Mouse (Mus musculus): ENCODE measurements around the gene Wipi2. TPM values are rescaled to one million over a fixed set of nuclear protein-coding genes. Genes with fewer than 3 reads are reported as not detected.

Gene Wipi2
- polyA plus RNA-seq, 1 experiment from 2014 or later: 40.1 TPM

- H3K9ac ChIP-seq (replicated peaks; ENCODE audit: low read depth, low read length): no peak within 1 kb of the TSS
- H3K36me3 ChIP-seq (ENCODE audit: control insufficient read depth, insufficient read depth, low read length): no peaks in the 10 kb centered on the region
- H3K27ac ChIP-seq (ENCODE audit: low read length): no peak within 1 kb of the TSS
- no peak for ATAC-seq (ENCODE audit: insufficient number of reproducible peaks, insufficient read depth, low FRiP score, low read depth)
- 41% methylated on average over 14 of the region's 14 CpGs for WGBS
- H3K4me2 ChIP-seq (replicated peaks; ENCODE audit: low read depth, low read length): no peak within 1 kb of the TSS
- H3K27me3 ChIP-seq (ENCODE audit: control insufficient read depth, insufficient read depth, low read length): no peaks in the 10 kb centered on the region
- H3K4me3 ChIP-seq (ENCODE audit: low read depth, low read length): no peak within 1 kb of the TSS
- H3K9me3 ChIP-seq (ENCODE audit: control insufficient read depth, low read depth, low read length): no peaks in the 10 kb centered on the region
- H3K4me1 ChIP-seq (ENCODE audit: control insufficient read depth, insufficient read depth, low read length): no peaks in the 10 kb centered on the region
These were observed 64.8 kb downstream of the Wipi2 start, which contains the start of gene Slc29a4 for GRCm38 (mm10) chr5:142692248-142692647. Slc29a4 (plus strand) TSS chr5:142692512.

- H3K9me3 ChIP-seq (ENCODE audit: control insufficient read depth, low read depth, low read length): no peaks in the 10 kb centered on the region
- no peaks in the 10 kb centered on the region for H3K36me3 ChIP-seq (ENCODE audit: control insufficient read depth, insufficient read depth, low read length)
- WGBS: 66% methylated on average over 12 of the region's 12 CpGs
- no peak overlapping the region for H3K27ac ChIP-seq (ENCODE audit: low read length)
- ATAC-seq (ENCODE audit: insufficient number of reproducible peaks, insufficient read depth, low FRiP score, low read depth): no peak
- no peak overlapping the region for H3K9ac ChIP-seq (replicated peaks; ENCODE audit: low read depth, low read length)
- no peaks in the 10 kb centered on the region for H3K27me3 ChIP-seq (ENCODE audit: control insufficient read depth, insufficient read depth, low read length)
- no peaks in the 10 kb centered on the region for H3K4me1 ChIP-seq (ENCODE audit: control insufficient read depth, insufficient read depth, low read length)
- H3K4me3 ChIP-seq (ENCODE audit: low read depth, low read length): no peak overlapping the region
- H3K4me2 ChIP-seq (replicated peaks; ENCODE audit: low read depth, low read length): no peak overlapping the region
These were observed 65.7 kb downstream of the Wipi2 start for GRCm38 (mm10) chr5:142692971-142693737.

- Histone ChIP-seq H3K4me2 (replicated peaks; ENCODE audit: low read depth, low read length) (no peak overlapping the region), H3K4me3 (ENCODE audit: low read depth, low read length) (no peak overlapping the region), H3K9me3 (ENCODE audit: control insufficient read depth, low read depth, low read length) (no peaks in the 10 kb centered on the region), H3K4me1 (ENCODE audit: control insufficient read depth, insufficient read depth, low read length) (no peaks in the 10 kb centered on the region), H3K27me3 (ENCODE audit: control insufficient read depth, insufficient read depth, low read length) (no peaks in the 10 kb centered on the region), H3K36me3 (ENCODE audit: control insufficient read depth, insufficient read depth, low read length) (no peaks in the 10 kb centered on the region), H3K27ac (ENCODE audit: low read length) (no peak overlapping the region), H3K9ac (replicated peaks; ENCODE audit: low read depth, low read length) (no peak overlapping the region)
- no peak for ATAC-seq (ENCODE audit: insufficient number of reproducible peaks, insufficient read depth, low FRiP score, low read depth)
- WGBS: 45% methylated on average over 8 of the region's 8 CpGs
These were observed 66.4 kb downstream of the Wipi2 start for GRCm38 (mm10) chr5:142693738-142694430.

GRCm38 (mm10) chr5:142694627-142695340, 67.3 kb downstream of the Wipi2 start:
- 11% methylated on average over 12 of the region's 12 CpGs for WGBS
- H3K4me3 ChIP-seq (ENCODE audit: low read depth, low read length): no peak overlapping the region
- no peak overlapping the region for H3K9ac ChIP-seq (replicated peaks; ENCODE audit: low read depth, low read length)
- no peaks in the 10 kb centered on the region for H3K36me3 ChIP-seq (ENCODE audit: control insufficient read depth, insufficient read depth, low read length)
- no peak overlapping the region for H3K4me2 ChIP-seq (replicated peaks; ENCODE audit: low read depth, low read length)
- H3K9me3 ChIP-seq (ENCODE audit: control insufficient read depth, low read depth, low read length): no peaks in the 10 kb centered on the region
- H3K27ac ChIP-seq (ENCODE audit: low read length): no peak overlapping the region
- ATAC-seq (ENCODE audit: insufficient number of reproducible peaks, insufficient read depth, low FRiP score, low read depth): no peak
- no peaks in the 10 kb centered on the region for H3K4me1 ChIP-seq (ENCODE audit: control insufficient read depth, insufficient read depth, low read length)
- no peaks in the 10 kb centered on the region for H3K27me3 ChIP-seq (ENCODE audit: control insufficient read depth, insufficient read depth, low read length)

- Histone ChIP-seq H3K4me1 (ENCODE audit: control insufficient read depth, insufficient read depth, low read length) (no peaks in the 10 kb centered on the region), H3K9me3 (ENCODE audit: control insufficient read depth, low read depth, low read length) (no peaks in the 10 kb centered on the region), H3K36me3 (ENCODE audit: control insufficient read depth, insufficient read depth, low read length) (no peaks in the 10 kb centered on the region), H3K27me3 (ENCODE audit: control insufficient read depth, insufficient read depth, low read length) (no peaks in the 10 kb centered on the region), H3K9ac (replicated peaks; ENCODE audit: low read depth, low read length) (no peak overlapping the region), H3K4me3 (ENCODE audit: low read depth, low read length) (no peak overlapping the region), H3K4me2 (replicated peaks; ENCODE audit: low read depth, low read length) (no peak overlapping the region), H3K27ac (ENCODE audit: low read length) (no peak overlapping the region)
- 43% methylated on average over 6 of the region's 6 CpGs for WGBS
- no peak for ATAC-seq (ENCODE audit: insufficient number of reproducible peaks, insufficient read depth, low FRiP score, low read depth)
These were observed 68.8 kb downstream of the Wipi2 start for GRCm38 (mm10) chr5:142696258-142696657.

GRCm38 (mm10) chr5:142696865-142697264, 69.4 kb downstream of the Wipi2 start:
- H3K4me2 ChIP-seq (replicated peaks; ENCODE audit: low read depth, low read length): no peak overlapping the region
- H3K36me3 ChIP-seq (ENCODE audit: control insufficient read depth, insufficient read depth, low read length): no peaks in the 10 kb centered on the region
- 82% methylated on average over 6 of the region's 6 CpGs for WGBS
- no peak overlapping the region for H3K4me3 ChIP-seq (ENCODE audit: low read depth, low read length)
- no peak for ATAC-seq (ENCODE audit: insufficient number of reproducible peaks, insufficient read depth, low FRiP score, low read depth)
- no peak overlapping the region for H3K27ac ChIP-seq (ENCODE audit: low read length)
- H3K9ac ChIP-seq (replicated peaks; ENCODE audit: low read depth, low read length): no peak overlapping the region
- H3K27me3 ChIP-seq (ENCODE audit: control insufficient read depth, insufficient read depth, low read length): no peaks in the 10 kb centered on the region
- no peaks in the 10 kb centered on the region for H3K4me1 ChIP-seq (ENCODE audit: control insufficient read depth, insufficient read depth, low read length)
- H3K9me3 ChIP-seq (ENCODE audit: control insufficient read depth, low read depth, low read length): no peaks in the 10 kb centered on the region

GRCm38 (mm10) chr5:142697742-142698141, 70.2 kb downstream of the Wipi2 start:
- no peaks in the 10 kb centered on the region for H3K9me3 ChIP-seq (ENCODE audit: control insufficient read depth, low read depth, low read length)
- H3K4me2 ChIP-seq (replicated peaks; ENCODE audit: low read depth, low read length): no peak overlapping the region
- no peaks in the 10 kb centered on the region for H3K36me3 ChIP-seq (ENCODE audit: control insufficient read depth, insufficient read depth, low read length)
- no peak overlapping the region for H3K4me3 ChIP-seq (ENCODE audit: low read depth, low read length)
- no peak overlapping the region for H3K9ac ChIP-seq (replicated peaks; ENCODE audit: low read depth, low read length)
- H3K27ac ChIP-seq (ENCODE audit: low read length): no peak overlapping the region
- no peaks in the 10 kb centered on the region for H3K27me3 ChIP-seq (ENCODE audit: control insufficient read depth, insufficient read depth, low read length)
- 72% methylated on average over 2 of the region's 2 CpGs for WGBS
- no peak for ATAC-seq (ENCODE audit: insufficient number of reproducible peaks, insufficient read depth, low FRiP score, low read depth)
- H3K4me1 ChIP-seq (ENCODE audit: control insufficient read depth, insufficient read depth, low read length): no peaks in the 10 kb centered on the region

GRCm38 (mm10) chr5:142700842-142701589, 73.5 kb downstream of the Wipi2 start:
- H3K27me3 ChIP-seq (ENCODE audit: control insufficient read depth, insufficient read depth, low read length): no peaks in the 10 kb centered on the region
- H3K36me3 ChIP-seq (ENCODE audit: control insufficient read depth, insufficient read depth, low read length): no peaks in the 10 kb centered on the region
- H3K4me2 ChIP-seq (replicated peaks; ENCODE audit: low read depth, low read length): peak overlapping the region; percentile 99
- ATAC-seq (ENCODE audit: insufficient number of reproducible peaks, insufficient read depth, low FRiP score, low read depth): peak; percentile 63
- no peak overlapping the region for H3K27ac ChIP-seq (ENCODE audit: low read length)
- no peaks in the 10 kb centered on the region for H3K4me1 ChIP-seq (ENCODE audit: control insufficient read depth, insufficient read depth, low read length)
- H3K4me3 ChIP-seq (ENCODE audit: low read depth, low read length): peak overlapping the region; percentile 59; the same call in 1 of the 2 replicates
- H3K9me3 ChIP-seq (ENCODE audit: control insufficient read depth, low read depth, low read length): no peaks in the 10 kb centered on the region
- no peak overlapping the region for H3K9ac ChIP-seq (replicated peaks; ENCODE audit: low read depth, low read length)
- 8% methylated on average over 15 of the region's 15 CpGs for WGBS

Data from stomach, embryonic 14.5 days (tissue).